Mouse (Mus musculus) kidney, adult 2 months (tissue): Measurements from ENCODE around the gene Mrgprh.

Source experiments
- CTCF ChIP-seq: fragments of 200-500 bp; conservative IDR thresholded peaks from 2 replicates; pipeline ENCODE4 v1.5.1; 2011; ENCODE audit warnings: low read depth, mild to moderate bottlenecking, control low read depth, low read length, moderate library complexity, mixed read lengths; ENCODE audit not compliant: insufficient read depth, insufficient read length
- POLR2A ChIP-seq: fragments of 200-500 bp; IDR thresholded peaks from one replicate; pipeline ENCODE4 v1.6.1; 2011; ENCODE audit warnings: low read depth, low read length, control low read depth

GRCm38 (mm10) chr17:12868043-12868442 is 7.8 kb upstream of the Mrgprh start, which contains the start of gene Mas1:
- TF ChIP-seq CTCF (no peak), POLR2A (no peak)
